Mouse (Mus musculus) G1E (cell line): ENCODE results near the gene Setdb1. TPM values are rescaled to one million over a fixed set of nuclear protein-coding genes. Genes with fewer than 3 reads are reported as not detected.

Experiments
- ATAC-seq: 2 replicates; pipeline ENCODE4 v1.8.0; 2016; ENCODE audit warnings: mild to moderate bottlenecking; ENCODE audit not compliant: insufficient number of reproducible peaks, poor library complexity, low FRiP score, severe bottlenecking; ENCODE audit errors: extremely low read depth
- DNase-seq: peaks from one replicate; pipeline ENCODE4 v3.0.0; 2012; ENCODE audit warnings: low spot score
- H3K27me3 ChIP-seq: 2 replicates; pipeline ENCODE4 v1.6.1; 2012; ENCODE audit warnings: mild to moderate bottlenecking, low read length, inconsistent platforms; ENCODE audit not compliant: insufficient read depth
- H3K36me3 ChIP-seq: replicated peaks from 2 replicates; pipeline ENCODE3; 2012; ENCODE audit warnings: mild to moderate bottlenecking, inconsistent platforms
- H3K4me1 ChIP-seq: 2 replicates; pipeline ENCODE4 v1.6.1; 2012; ENCODE audit warnings: low read depth, low read length, inconsistent platforms, mixed read lengths; ENCODE audit not compliant: insufficient read depth
- H3K4me3 ChIP-seq: 2 replicates; pipeline ENCODE4 v1.5.1; 2012; ENCODE audit warnings: low read depth, mild to moderate bottlenecking, inconsistent platforms, low read length, moderate library complexity, mixed read lengths
- H3K9me3 ChIP-seq: replicated peaks from 2 replicates; pipeline ENCODE4 v1.6.1; 2012; ENCODE audit warnings: inconsistent platforms
- CTCF ChIP-seq: IDR thresholded peaks from 2 replicates; pipeline ENCODE4 v1.5.1; 2012; ENCODE audit warnings: low read depth, low read length, inconsistent platforms, mixed read lengths
- GATA1 ChIP-seq: IDR thresholded peaks from 2 replicates; pipeline ENCODE4 v1.6.1; 2012; ENCODE audit warnings: borderline replicate concordance, low read length, inconsistent platforms, mixed read lengths
- GATA2 ChIP-seq: IDR thresholded peaks from 2 replicates; pipeline ENCODE4 v1.6.1; 2012; ENCODE audit warnings: low read depth, low read length, inconsistent platforms, borderline replicate concordance
- POLR2AphosphoS5 ChIP-seq: IDR thresholded peaks from 2 replicates; pipeline ENCODE4 v1.6.1; 2012; ENCODE audit warnings: low read depth, low read length, inconsistent platforms; ENCODE audit not compliant: insufficient replicate concordance
- TAL1 ChIP-seq: conservative IDR thresholded peaks from 2 replicates; pipeline ENCODE4 v1.6.1; 2012; ENCODE audit warnings: low read depth, low read length, inconsistent platforms, mixed read lengths
- polyA plus RNA-seq: library from polyadenylated mRNA; stranded (reverse); fragments of >175 nt; gene quantifications from 2 replicates; pipeline ENCODE4 v1.2.3, GENCODE M21; 2012
- total RNA-seq, 2 experiments: library from RNA; stranded (forward) in 1 of 2; stranded (reverse) in 1 of 2; fragments of 200-1000 nt in 1 of 2; fragments of >200 nt in 1 of 2; fragmentation: Nextera tagmentation in 1 of 2; gene quantifications; 2 replicates each; pipeline ENCODE4 v1.2.3; 2014 to 2017

Setdb1 gene
- total and polyA plus RNA-seq, 3 experiments = 66.1 to 159 (median 128) TPM

DNA sequence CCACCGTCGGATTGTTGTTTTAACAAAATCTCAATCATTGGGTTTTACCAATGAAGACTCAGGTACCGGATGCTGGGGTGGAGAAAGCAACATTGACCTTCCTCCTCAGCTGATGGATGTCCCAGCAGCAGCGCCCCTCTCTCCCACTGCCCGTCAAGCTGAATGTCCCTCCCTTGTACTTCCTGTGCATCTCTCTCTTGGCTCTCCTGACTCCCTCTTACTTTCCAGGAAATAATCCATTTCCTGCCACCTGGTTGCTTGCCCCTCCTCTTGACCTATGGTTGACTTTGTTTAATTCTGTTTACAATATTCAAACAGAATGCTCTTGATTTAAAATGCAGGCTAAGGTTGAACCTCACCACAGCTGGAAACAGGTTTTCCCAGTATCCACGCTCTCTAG lies 66.8 kb downstream of the Setdb1 start:
- TF ChIP-seq GATA2 (no peak), CTCF (no peak), POLR2AphosphoS5 (no peak), TAL1 (no peak), GATA1 (no peak)
- ATAC-seq (no peak), DNase-seq (no peak)
- Histone ChIP-seq H3K27me3 (no peaks in the 10 kb centered on the region), H3K4me1 (peaks cover 36% of the 10 kb centered on the region), H3K9me3 (no peaks in the 10 kb centered on the region), H3K36me3 (peaks cover 93% of the 10 kb centered on the region), H3K4me3 (no peak overlapping the region)

- no peaks in the 10 kb centered on the region for H3K9me3 ChIP-seq
- no peak for DNase-seq
- peaks cover 38% of the 10 kb centered on the region for H3K4me1 ChIP-seq
- no peak for TF ChIP-seq POLR2AphosphoS5
- no peak for TF ChIP-seq GATA2
- TF ChIP-seq TAL1 = no peak
- TF ChIP-seq CTCF = no peak
- no peak for TF ChIP-seq GATA1
- no peak overlapping the region for H3K4me3 ChIP-seq
- no peak for ATAC-seq
- H3K27me3 ChIP-seq = no peaks in the 10 kb centered on the region
- peaks cover 91% of the 10 kb centered on the region for H3K36me3 ChIP-seq
Observed at GRCm38 (mm10) chr3:95289419-95289818, 67.6 kb downstream of the Setdb1 start.

DNA sequence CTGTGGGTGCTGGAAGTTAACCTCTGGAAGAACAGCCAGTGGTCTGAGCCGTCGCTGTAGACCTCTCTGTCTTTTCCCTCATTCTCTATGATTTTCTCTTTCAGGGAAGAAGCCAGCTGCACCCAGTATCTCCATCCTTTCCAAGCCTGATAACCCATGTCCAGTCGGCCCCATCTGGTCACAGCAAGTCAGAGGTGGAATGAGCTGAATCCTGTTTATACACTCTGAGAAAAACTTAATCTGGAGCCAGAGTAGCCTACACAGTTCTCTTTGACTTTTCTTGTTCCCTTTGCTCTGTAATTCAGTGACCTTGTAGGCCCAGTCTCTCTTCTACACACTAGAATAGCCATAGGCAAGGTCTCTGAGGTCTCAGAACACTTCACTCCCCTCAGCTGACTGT lies 69.5 kb downstream of the Setdb1 start:
- Histone ChIP-seq H3K27me3 (no peaks in the 10 kb centered on the region), H3K4me1 (peaks cover 36% of the 10 kb centered on the region), H3K4me3 (no peak overlapping the region), H3K9me3 (no peaks in the 10 kb centered on the region), H3K36me3 (peaks cover 74% of the 10 kb centered on the region)
- ATAC-seq (no peak), DNase-seq (no peak)
- TF ChIP-seq TAL1 (no peak), POLR2AphosphoS5 (no peak), GATA2 (no peak), CTCF (no peak), GATA1 (no peak)

- ATAC-seq (no peak), DNase-seq (no peak)
- Histone ChIP-seq H3K36me3 (peaks cover 64% of the 10 kb centered on the region), H3K4me1 (peaks cover 39% of the 10 kb centered on the region), H3K9me3 (no peaks in the 10 kb centered on the region), H3K27me3 (no peaks in the 10 kb centered on the region), H3K4me3 (no peak overlapping the region)
- TF ChIP-seq GATA1 (no peak), GATA2 (no peak), POLR2AphosphoS5 (no peak), TAL1 (no peak), CTCF (no peak)
Observed at GRCm38 (mm10) chr3:95286510-95286909, 70.5 kb downstream of the Setdb1 start.

DNA sequence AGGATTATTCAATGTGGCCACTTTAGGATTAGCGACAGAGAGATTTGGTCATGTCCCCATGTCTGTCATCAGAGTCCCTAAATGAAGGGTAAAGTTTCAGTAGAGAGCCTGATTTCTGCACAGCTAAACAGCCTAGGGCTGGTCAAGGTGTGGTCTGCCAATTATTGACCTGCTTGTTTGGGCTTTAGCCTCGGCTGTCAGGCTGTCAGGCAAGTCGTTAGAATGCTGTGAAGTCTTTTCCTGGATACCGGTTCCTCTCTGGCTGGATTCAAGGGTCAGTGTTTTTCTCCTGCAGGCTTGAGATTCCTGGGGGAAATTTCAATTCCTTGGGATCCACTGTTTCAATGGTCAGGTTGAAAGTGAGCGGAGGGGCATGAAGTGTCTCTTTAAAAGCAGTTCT lies 71.0 kb downstream of the Setdb1 start:
- ATAC-seq = no peak

DNA sequence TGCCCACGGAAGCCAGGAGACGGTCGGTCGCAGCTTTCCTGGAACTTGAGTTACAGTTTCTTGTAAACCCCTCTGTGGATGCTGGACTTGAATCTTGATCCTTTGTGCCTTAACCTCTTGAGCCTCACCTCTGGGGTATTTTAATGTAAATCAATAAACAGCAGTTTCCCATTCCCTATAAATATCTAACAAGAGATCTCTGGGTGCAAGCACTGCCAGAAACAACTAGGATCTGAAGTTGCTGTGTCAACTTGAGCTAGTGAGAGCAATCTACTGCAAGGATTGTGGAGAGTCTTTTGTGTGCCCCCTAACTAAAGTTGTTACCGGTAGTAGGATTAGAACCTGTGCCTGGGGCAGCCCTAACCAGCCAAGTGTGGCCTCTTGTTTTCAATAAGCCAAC lies 71.6 kb downstream of the Setdb1 start:
- Histone ChIP-seq H3K27me3 (no peaks in the 10 kb centered on the region), H3K4me1 (peaks cover 49% of the 10 kb centered on the region), H3K36me3 (peaks cover 53% of the 10 kb centered on the region), H3K9me3 (no peaks in the 10 kb centered on the region), H3K4me3 (no peak overlapping the region)
- DNase-seq (no peak), ATAC-seq (no peak)
- TF ChIP-seq GATA2 (no peak), TAL1 (no peak), GATA1 (no peak), POLR2AphosphoS5 (no peak), CTCF (no peak)

More for the DNA sequence above, 71.0 kb downstream of the Setdb1 start:
- Histone ChIP-seq H3K9me3 (no peaks in the 10 kb centered on the region), H3K27me3 (no peaks in the 10 kb centered on the region), H3K4me3 (no peak overlapping the region), H3K4me1 (peaks cover 44% of the 10 kb centered on the region), H3K36me3 (peaks cover 59% of the 10 kb centered on the region)
- no peak for DNase-seq
- TF ChIP-seq GATA2 = no peak
- no peak for TF ChIP-seq CTCF
- no peak for TF ChIP-seq TAL1

- peaks cover 52% of the 10 kb centered on the region for H3K4me1 ChIP-seq
- no peak overlapping the region; the same call in 1 of the 2 replicates for H3K4me3 ChIP-seq
- TF ChIP-seq TAL1 (no peak), POLR2AphosphoS5 (no peak), GATA2 (no peak), GATA1 (no peak), CTCF (no peak)
- DNase-seq = no peak
- H3K36me3 ChIP-seq = peaks cover 46% of the 10 kb centered on the region
- H3K9me3 ChIP-seq = no peaks in the 10 kb centered on the region
- ATAC-seq = no peak
- H3K27me3 ChIP-seq = no peaks in the 10 kb centered on the region
Observed at GRCm38 (mm10) chr3:95284501-95285281, 72.3 kb downstream of the Setdb1 start.
